Mouse (Mus musculus) B cell, adult (primary cell): ENCODE data around the gene Tcl1b1. TPM values are rescaled to one million over a fixed set of nuclear protein-coding genes. Genes with fewer than 3 reads are reported as not detected.

Source experiments
- total RNA-seq: library from RNA; stranded (reverse); gene quantifications from 4 replicates; pipeline ENCODE4 v1.2.4, GENCODE M21; 2023; ENCODE audit not compliant: inconsistent age

The Tcl1b1 gene
- total RNA-seq = not detected in 4 replicates

DNA sequence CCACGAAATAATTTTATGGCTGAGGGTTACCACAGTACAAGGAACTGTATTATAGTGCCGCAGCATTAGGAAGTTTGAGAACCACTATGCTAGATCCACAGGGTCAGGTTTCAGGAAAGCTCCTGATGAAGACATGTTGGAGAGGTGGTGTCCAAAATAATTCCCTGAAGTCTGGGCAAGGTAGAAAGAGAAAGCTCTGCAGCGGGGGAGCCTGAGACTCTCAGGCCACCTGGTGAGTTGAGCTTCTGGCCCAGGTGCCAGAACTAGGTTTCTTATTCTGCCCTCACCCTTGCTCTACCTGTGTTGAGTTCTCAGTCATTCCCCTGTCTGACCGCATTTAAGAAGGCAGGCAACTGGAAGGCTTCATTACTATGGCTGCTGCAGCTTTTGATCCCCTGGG, at the start of gene Tcl1b1:
Gene Tcl1b1, plus strand, starts transcription at position 301 of the 400 bp plus-strand sequence.

GRCm38 (mm10) chr12:105145714-105146113, 13.8 kb upstream of the Tcl1b1 start, which contains the start of gene Tcl1b2:
TSS of gene Tcl1b2 (plus strand) at chr12:105146014.

DNA sequence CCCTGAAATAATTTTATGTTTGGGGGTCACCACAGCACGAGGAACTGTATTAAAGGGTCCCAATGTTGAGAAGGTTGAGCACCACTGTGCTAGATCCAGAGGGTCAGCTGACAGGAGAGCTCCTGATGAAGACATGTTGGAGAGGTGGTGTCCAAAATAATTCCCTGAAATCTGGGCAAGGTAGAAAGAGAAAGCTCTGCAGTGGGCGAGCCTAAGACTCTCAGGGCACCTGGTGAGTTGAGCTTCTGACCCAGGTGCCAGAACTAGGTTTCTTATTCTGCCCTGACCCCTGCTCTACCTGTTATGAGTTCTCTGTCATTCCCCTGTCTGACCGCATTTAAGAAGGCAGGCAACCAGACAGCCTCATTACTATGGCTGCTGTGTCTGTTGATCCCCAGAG, 16.6 kb downstream of the Tcl1b1 start, which contains the start of gene Tcl1b5:
Gene Tcl1b5, plus strand, starts transcription at position 301 of the 400 bp plus-strand sequence.

DNA sequence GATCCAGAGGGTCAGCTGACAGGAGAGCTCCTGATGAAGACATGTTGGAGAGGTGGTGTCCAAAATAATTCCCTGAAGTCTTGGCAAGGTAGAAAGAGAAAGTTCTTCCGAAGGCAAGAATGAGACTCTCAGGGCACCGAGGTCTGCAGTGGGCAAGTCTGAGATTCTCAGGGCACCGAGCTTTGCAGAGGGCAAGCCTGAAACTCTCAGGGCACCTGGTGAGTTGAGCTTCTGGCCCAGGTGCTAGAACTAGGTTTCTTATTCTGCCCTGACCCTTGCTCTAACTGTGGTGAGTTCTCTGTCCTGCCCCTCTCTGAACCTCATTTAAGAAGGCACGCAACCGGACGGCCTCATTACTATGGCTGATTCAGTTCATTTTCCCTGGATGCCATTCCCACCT, 31.3 kb downstream of the Tcl1b1 start, which contains the start of gene Tcl1b3:
Gene Tcl1b3, plus strand, starts transcription at position 301 of the 400 bp plus-strand sequence.

GRCm38 (mm10) chr12:105201657-105202056, 42.2 kb downstream of the Tcl1b1 start, which contains the start of gene Tcl1b4:
TSS of gene Tcl1b4 (plus strand) at chr12:105201957.

Other genes starting within 250 kb of the Tcl1b1 start
- gene Syne3, start 149.9 kb upstream of the Tcl1b1 start, total RNA-seq = 32.5 to 38.6 TPM (median 35.7 TPM) in 4 replicates
- 22.6 to 29.4 TPM (median 26.3 TPM) in 4 replicates for gene Glrx5, start 127.0 kb upstream of the Tcl1b1 start, total RNA-seq
- not detected in 4 replicates for gene Tcl1b2, start 13.7 kb upstream of the Tcl1b1 start, total RNA-seq
- not detected in 4 replicates for gene Tcl1b5, start 16.7 kb downstream of the Tcl1b1 start, total RNA-seq
- gene Tcl1b3, start 31.4 kb downstream of the Tcl1b1 start, total RNA-seq = not detected in 4 replicates
- gene Tcl1b4, start 42.3 kb downstream of the Tcl1b1 start, total RNA-seq = not detected in 4 replicates
- gene Tcl1, start 63.1 kb downstream of the Tcl1b1 start, total RNA-seq = not detected in 4 replicates
- not detected in 4 replicates for gene Tunar, start 174.2 kb downstream of the Tcl1b1 start, total RNA-seq